Mouse (Mus musculus): ENCODE results near the gene Mink1. TPM values are rescaled to one million over a fixed set of nuclear protein-coding genes. Genes with fewer than 3 reads are reported as not detected.

Gene Mink1
- total RNA-seq, 2 experiments from 2014 or later = 45.8 to 49.6 TPM

DNA sequence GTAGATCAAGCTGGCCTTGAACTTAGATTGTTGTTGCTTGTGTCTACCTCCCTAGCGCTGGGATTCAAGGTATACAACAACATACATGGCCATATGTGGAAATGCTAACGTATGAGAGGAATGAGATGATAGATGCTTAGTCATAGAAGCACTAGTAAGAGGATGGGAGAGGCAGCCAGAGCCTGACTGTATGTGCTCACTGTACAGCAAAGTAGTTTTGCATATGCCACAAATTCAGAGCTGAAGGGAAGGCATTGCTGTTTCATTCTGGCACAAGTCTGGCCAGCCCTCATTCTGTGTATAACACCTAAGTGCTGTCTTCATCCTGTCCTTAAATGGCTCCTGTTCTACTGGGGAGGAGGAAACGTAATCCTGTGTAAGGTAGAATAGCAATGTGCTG lies 23.6 kb downstream of the Mink1 start:
- no peak for DNase-seq (ENCODE audit: low spot score in 2 of 2)

- no peak for DNase-seq (ENCODE audit: low spot score in 2 of 2)
Observed at GRCm38 (mm10) chr11:70586954-70587353, 24.3 kb downstream of the Mink1 start.

DNA sequence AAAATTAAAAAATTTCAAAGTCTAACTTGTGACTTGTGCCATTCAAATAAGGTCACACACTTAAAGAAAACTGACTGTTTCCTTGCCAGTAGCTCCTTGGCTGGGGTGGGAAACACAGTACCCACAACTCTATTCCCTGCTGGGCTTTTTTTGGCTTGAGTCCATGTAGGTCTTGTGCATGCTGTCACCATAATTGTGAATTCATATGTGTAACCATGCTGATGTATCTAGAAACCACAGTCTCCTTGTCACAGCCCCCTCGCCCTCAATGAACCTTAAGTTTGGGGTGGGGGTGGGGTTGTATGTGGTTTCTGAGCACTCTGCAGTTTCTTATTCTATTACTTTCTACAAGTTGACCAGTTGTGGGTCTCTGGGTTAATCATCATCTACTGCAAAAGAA lies 29.1 kb downstream of the Mink1 start:
- no peak for DNase-seq (ENCODE audit: low spot score in 2 of 2)

DNA sequence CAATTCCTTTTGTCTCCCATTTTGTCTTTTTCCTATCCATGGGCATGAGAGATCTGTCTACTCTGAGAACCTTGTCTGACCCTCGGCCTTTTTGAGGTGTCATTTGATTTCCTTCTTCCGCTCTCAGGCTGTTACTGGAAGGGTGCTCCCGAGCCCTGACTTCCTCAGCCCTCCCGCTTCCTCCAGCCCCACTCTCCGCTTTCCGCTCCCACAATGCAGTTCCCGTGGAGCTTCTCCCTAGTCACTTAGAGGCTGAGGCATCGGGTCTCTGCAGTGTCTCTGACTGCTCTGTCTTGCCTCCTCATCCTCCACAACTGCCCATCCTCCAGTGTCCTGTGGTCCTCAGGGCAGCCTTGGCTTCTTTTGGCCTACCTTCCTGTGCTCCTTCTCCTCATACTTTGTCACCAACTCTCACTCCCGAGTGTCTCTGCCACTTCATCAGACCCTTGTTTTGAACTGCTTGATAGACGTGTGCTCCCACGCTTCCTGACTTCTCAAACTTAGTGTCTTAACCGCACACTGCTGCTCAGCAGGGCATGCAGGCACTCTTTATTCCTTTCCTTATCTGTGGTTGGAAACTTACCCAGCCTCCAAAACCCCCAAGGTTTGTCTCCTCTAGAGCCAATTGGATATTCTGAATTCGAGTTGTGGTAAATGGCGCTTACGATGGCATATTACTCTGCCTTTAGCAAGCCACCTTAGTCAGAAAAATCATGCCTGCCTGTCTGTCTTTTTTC lies 31.7 kb downstream of the Mink1 start:
- no peak for DNase-seq (ENCODE audit: low spot score in 2 of 2)

- DNase-seq (ENCODE audit: low spot score in 2 of 2) = no peak
Observed at GRCm38 (mm10) chr11:70595638-70596037, 33.0 kb downstream of the Mink1 start.

- no peak for DNase-seq (ENCODE audit: low spot score in 2 of 2)
Observed at GRCm38 (mm10) chr11:70596094-70596493, 33.4 kb downstream of the Mink1 start.

GRCm38 (mm10) chr11:70597301-70597700 lies 34.6 kb downstream of the Mink1 start:
- no peak for DNase-seq (ENCODE audit: low spot score in 2 of 2)

- DNase-seq (ENCODE audit: low spot score in 2 of 2) = no peak
Observed at GRCm38 (mm10) chr11:70598451-70598953, 35.8 kb downstream of the Mink1 start.

GRCm38 (mm10) chr11:70605024-70605566 lies 42.4 kb downstream of the Mink1 start:
- DNase-seq (ENCODE audit: low spot score in 2 of 2) = peak; percentile 70 to 80

DNA sequence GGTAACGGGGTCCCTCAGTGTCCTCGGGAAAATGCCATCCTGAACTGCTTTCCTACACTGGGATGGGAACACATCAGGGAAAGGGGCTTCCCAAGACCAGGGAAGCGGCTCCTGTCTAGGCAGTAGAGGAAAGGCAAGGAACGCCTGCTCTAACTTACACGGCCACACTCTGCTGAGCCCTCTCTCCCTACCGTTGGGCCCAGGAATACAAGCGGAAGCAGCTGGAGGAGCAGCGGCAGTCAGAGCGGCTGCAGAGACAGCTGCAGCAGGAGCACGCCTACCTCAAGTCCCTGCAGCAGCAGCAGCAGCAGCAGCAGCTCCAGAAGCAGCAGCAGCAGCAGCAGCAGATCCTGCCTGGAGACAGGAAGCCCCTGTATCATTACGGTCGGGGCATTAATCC lies 44.0 kb downstream of the Mink1 start:
- DNase-seq (ENCODE audit: low spot score in 2 of 2) = no peak

- DNase-seq (ENCODE audit: low spot score in 2 of 2) = no peak
Observed at GRCm38 (mm10) chr11:70607611-70608010, 44.9 kb downstream of the Mink1 start.

GRCm38 (mm10) chr11:70608381-70609066 lies 45.8 kb downstream of the Mink1 start:
- DNase-seq (ENCODE audit: low spot score in 2 of 2) = no peak

DNA sequence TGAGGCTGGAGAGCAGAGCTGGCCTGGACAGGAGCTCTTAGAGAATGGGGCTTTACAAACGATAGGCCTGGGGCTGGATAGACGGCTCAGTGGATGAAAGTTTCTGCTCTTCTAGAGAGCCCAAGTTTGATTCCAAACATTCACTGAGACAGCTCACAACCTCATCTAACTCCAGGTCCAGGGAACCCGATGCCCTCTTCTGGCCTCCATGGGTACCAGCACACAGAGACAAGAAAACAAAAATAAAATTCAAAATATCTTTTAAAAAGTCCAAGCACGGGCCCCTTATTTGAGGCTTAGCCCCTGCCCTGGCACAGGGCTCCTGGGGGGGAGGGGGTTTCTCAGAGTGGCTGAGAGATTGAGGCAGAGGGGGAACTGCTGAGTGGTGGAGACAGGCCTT lies 48.1 kb downstream of the Mink1 start:
- no peak for DNase-seq (ENCODE audit: low spot score in 2 of 2)

DNA sequence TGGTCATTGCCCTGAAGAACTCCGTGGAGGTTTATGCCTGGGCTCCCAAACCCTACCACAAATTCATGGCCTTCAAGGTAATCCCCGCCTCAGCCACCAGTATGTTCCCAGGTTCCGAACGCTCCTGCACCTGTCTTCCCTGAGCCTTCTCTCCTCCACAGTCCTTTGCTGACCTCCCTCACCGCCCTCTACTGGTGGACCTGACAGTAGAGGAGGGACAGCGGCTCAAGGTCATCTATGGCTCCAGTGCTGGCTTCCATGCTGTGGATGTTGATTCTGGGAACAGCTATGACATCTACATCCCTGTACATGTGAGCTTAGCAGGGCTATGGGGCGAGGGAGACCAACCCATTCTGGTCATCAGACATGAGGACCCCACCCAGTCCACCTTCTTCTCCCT lies 49.8 kb downstream of the Mink1 start:
- no peak for DNase-seq (ENCODE audit: low spot score in 2 of 2)

DNA sequence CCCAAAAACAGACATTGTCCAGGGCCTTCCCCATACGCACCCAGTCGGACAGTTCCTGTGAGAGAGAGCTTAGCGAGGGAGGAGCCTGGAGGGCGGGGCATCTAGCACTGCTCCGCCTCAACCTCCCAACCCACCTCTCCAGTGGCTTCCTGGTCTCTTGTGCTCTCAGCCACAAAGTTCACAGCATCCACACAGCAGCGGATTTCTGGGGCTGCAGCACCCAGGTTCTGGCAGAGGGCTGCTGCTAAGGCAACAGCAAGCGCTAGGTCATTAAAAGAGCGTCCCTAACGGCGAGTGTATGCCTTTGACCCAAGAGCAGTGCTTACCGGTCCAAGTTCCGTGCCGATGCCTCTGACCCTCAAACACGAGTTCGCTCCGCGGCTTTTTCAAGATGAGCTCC lies 52.4 kb downstream of the Mink1 start:
- peak; percentile 52 to 56 for DNase-seq (ENCODE audit: low spot score in 2 of 2)

DNA sequence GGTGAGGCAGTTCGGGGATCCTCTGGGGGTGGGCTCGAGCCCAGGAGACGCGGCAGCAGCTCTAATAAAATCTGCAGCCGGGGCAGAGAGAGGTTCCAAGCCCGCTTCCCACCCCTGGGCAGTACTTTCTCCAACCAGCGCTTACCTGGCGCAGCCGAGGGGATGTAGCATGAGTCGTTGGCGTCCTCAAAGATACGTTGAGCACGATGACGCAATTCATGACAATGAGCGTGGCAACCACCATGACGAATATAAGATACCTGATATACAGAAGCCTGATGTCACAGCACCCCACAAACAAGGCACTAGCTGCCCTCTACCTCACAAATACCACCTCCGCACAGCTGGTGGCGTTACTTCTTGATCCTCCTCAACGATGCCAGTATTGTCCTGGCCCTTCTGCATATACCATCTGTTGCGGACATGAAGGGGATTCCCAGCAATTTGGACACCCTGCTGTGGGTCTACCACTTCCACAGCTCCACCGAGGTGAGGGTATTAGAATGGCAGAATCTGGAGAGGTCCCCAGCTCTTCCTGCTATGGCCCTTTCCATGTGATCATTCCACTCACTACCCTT lies 52.9 kb downstream of the Mink1 start, which contains the start of gene 4930544D05Rik:
Gene 4930544D05Rik, plus strand, starts transcription at position 333 of the 578 bp plus-strand sequence.
- no peak for DNase-seq (ENCODE audit: low spot score in 2 of 2)

DNA sequence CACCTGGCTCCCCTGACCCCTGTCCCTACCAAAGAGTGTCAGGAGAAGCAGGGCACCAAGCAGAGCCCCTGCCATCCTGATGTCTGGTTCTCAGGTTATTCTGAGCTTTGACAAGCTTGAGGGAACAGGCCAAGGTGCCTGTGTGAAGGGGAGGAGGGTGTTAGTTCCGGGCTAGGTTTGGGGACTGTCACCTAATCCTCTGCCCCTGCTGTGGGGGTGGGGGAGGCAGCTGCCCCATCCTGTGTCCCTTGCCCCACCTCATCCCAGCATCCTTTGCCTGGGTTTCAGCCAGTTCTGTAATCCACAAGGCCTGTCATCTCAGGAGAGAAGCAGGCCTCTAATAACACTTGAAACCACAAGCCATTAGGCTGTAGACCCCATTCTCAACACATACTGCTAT lies 56.4 kb downstream of the Mink1 start, which contains the start of gene Chrne:
Gene Chrne, minus strand, starts transcription at position 116 of the 400 bp plus-strand sequence.
- DNase-seq (ENCODE audit: low spot score in 2 of 2) = no peak

- no peak for DNase-seq (ENCODE audit: low spot score in 2 of 2)
Observed at GRCm38 (mm10) chr11:70621972-70622814, 59.5 kb downstream of the Mink1 start.

- DNase-seq (ENCODE audit: low spot score in 2 of 2) = no peak
Observed at GRCm38 (mm10) chr11:70623053-70623742, 60.5 kb downstream of the Mink1 start.

- DNase-seq (ENCODE audit: low spot score in 2 of 2) = peak in 1 of 2 experiments; percentile 58
Observed at GRCm38 (mm10) chr11:70625473-70625872, 62.8 kb downstream of the Mink1 start.
